Mouse (Mus musculus): ENCODE data around the gene Map2k5.

GRCm38 (mm10) chr9:63178296-63178695, 199.4 kb downstream of the Map2k5 start:
- TF ChIP-seq CTCF (IDR thresholded peaks at IDR 0.05; ENCODE audit: borderline replicate concordance, extremely low read depth, insufficient read depth, insufficient read length) = no peak
- TF ChIP-seq POLR2A (IDR thresholded peaks at IDR 0.05; ENCODE audit: borderline replicate concordance, extremely low read depth, insufficient read depth, insufficient read length, poor library complexity, severe bottlenecking) = no peak

All from brain, embryonic 14.5 days (tissue).